Mouse (Mus musculus) layer of hippocampus, adult 2 months (tissue): Measurements from ENCODE around the gene Pla2g7. TPM values are rescaled to one million over a fixed set of nuclear protein-coding genes. Genes with fewer than 3 reads are reported as not detected.
A peak's percentile ranks its signal among the peaks of the same experiment; 100 is the strongest.
"Not testable (repeated sequence)": the region's sequence is repeated elsewhere in the genome, so short reads cannot be mapped to it uniquely, and the experiment has no call there.

Source experiments
- DNase-seq, 2 experiments: peaks; one replicate each; pipeline ENCODE4 v3.0.0; 2022; ENCODE audit warnings: low spot score in 2 of 2
- H3K27ac ChIP-seq: fragments of 200-600 bp; 2 replicates; pipeline ENCODE4 v1.8.1; 2022
- H3K4me3 ChIP-seq: fragments of 200-600 bp; 2 replicates; pipeline ENCODE4 v1.8.1; 2022; ENCODE audit warnings: mild to moderate bottlenecking
- CTCF ChIP-seq: fragments of 200-600 bp; conservative IDR thresholded peaks from 2 replicates; pipeline ENCODE4 v1.8.1; 2022; ENCODE audit warnings: antibody characterized with exemption, mild to moderate bottlenecking, moderate library complexity
- long read RNA-seq, 2 experiments: library from polyadenylated mRNA; stranded (forward); transcript quantifications; one replicate each; pipeline ENCODE4 v2.0.0; 2021; ENCODE audit warnings: borderline mapping rate in 2 of 2
- total RNA-seq, 2 experiments: library from RNA; stranded (reverse); gene quantifications; 2 replicates each; pipeline ENCODE4 v1.2.3; 2021

Gene Pla2g7
- 100 to 1,000 TPM; 106 to 116 TPM for total RNA-seq
- long read RNA-seq, experiment 1, transcript Pla2g7-201 (12 exons, 2,097 nt), result major isoform, 112 of 131 reads
- long read RNA-seq, experiment 1, partial matches to known transcripts, result 10 of 131 reads
- long read RNA-seq, experiment 1, other reads (novel, unspliced or antisense), result 7 of 131 reads
- long read RNA-seq, experiment 2, transcript Pla2g7-201 (12 exons, 2,097 nt), result major isoform, 145 of 154 reads
- long read RNA-seq, experiment 2, partial matches to known transcripts, result 6 of 154 reads
- long read RNA-seq, experiment 2, other reads (novel, unspliced or antisense), result 3 of 154 reads

GRCm38 (mm10) chr17:43567992-43568888 lies at the start of gene Pla2g7:
Gene Pla2g7, plus strand, starts transcription at chr17:43568098.
- no peak for TF ChIP-seq CTCF
- peak within 1 kb of the TSS; percentile 86 for H3K27ac ChIP-seq
- DNase-seq, result peak; percentile 59 to 64
- peak within 1 kb of the TSS; percentile 59 for H3K4me3 ChIP-seq

- TF ChIP-seq CTCF, result peak; percentile 90
- H3K4me3 ChIP-seq, result no peak overlapping the region
- DNase-seq, result peak; percentile 66 to 76
- no peak overlapping the region for H3K27ac ChIP-seq
Measured at GRCm38 (mm10) chr17:43518644-43519409, 49.1 kb upstream of the Pla2g7 start.

GRCm38 (mm10) chr17:43520166-43520565 lies 47.7 kb upstream of the Pla2g7 start:
- Histone ChIP-seq H3K4me3 (no peak overlapping the region), H3K27ac (no peak overlapping the region)
- no peak for TF ChIP-seq CTCF
- no peak for DNase-seq

GRCm38 (mm10) chr17:43530507-43530906 lies 37.4 kb upstream of the Pla2g7 start:
- TF ChIP-seq CTCF, result no peak
- H3K4me3 ChIP-seq, result no peak overlapping the region
- H3K27ac ChIP-seq, result no peak overlapping the region
- DNase-seq, result peak in 1 of 2 experiments; percentile 19

GRCm38 (mm10) chr17:43531192-43531591 lies 36.7 kb upstream of the Pla2g7 start:
- no peak for TF ChIP-seq CTCF
- H3K4me3 ChIP-seq, result no peak overlapping the region
- DNase-seq, result no peak
- no peak overlapping the region for H3K27ac ChIP-seq

- peak; percentile 36 for TF ChIP-seq CTCF
- H3K4me3 ChIP-seq, result peak overlapping the region; percentile 12; the same call in 1 of the 2 replicates
- DNase-seq, result peak; percentile 3 to 21
- 0 out of 2 replicates have a peak overlapping the region, but pooled peaks have one; percentile 28 for H3K27ac ChIP-seq
Measured at GRCm38 (mm10) chr17:43534362-43535222, 33.3 kb upstream of the Pla2g7 start.

GRCm38 (mm10) chr17:43536841-43537240 lies 31.1 kb upstream of the Pla2g7 start:
- not testable (repeated sequence) for H3K27ac ChIP-seq, DNase-seq, H3K4me3 ChIP-seq

GRCm38 (mm10) chr17:43538767-43539166 lies 29.1 kb upstream of the Pla2g7 start:
- no peak overlapping the region for H3K4me3 ChIP-seq
- no peak overlapping the region for H3K27ac ChIP-seq
- no peak for DNase-seq
- TF ChIP-seq CTCF, result no peak

- Histone ChIP-seq H3K27ac (no peak within 1 kb of the TSS), H3K4me3 (no peak within 1 kb of the TSS)
- DNase-seq, result no peak
- TF ChIP-seq CTCF, result no peak
Measured at GRCm38 (mm10) chr17:43543539-43543938, 24.4 kb upstream of the Pla2g7 start, which contains the start of gene Ankrd66. Gene Ankrd66, minus strand, starts transcription at chr17:43543639.

GRCm38 (mm10) chr17:43544040-43544439 lies 23.9 kb upstream of the Pla2g7 start:
- Histone ChIP-seq H3K27ac (no peak overlapping the region), H3K4me3 (no peak overlapping the region)
- DNase-seq, result no peak
- no peak for TF ChIP-seq CTCF

- TF ChIP-seq CTCF, result no peak
- Histone ChIP-seq H3K27ac (no peak overlapping the region), H3K4me3 (no peak overlapping the region)
- DNase-seq, result no peak
Measured at GRCm38 (mm10) chr17:43551122-43551630, 16.7 kb upstream of the Pla2g7 start.
